Mouse (Mus musculus): ENCODE measurements around the gene Nr2f2. TPM values are rescaled to one million over a fixed set of nuclear protein-coding genes. Genes with fewer than 3 reads are reported as not detected.

Nr2f2 gene
- total RNA-seq, 2 experiments from 2014 or later, result not detected

GRCm38 (mm10) chr7:70336571-70337240 is 29.8 kb downstream of the Nr2f2 start:
- no peak for ATAC-seq (replicated peaks; ENCODE audit: low FRiP score, low TSS enrichment, poor library complexity, severe bottlenecking)

- no peak for ATAC-seq (replicated peaks; ENCODE audit: low FRiP score, low TSS enrichment, poor library complexity, severe bottlenecking)
Observed at GRCm38 (mm10) chr7:70336126-70336525, 30.4 kb downstream of the Nr2f2 start.

- ATAC-seq (replicated peaks; ENCODE audit: low FRiP score, low TSS enrichment, poor library complexity, severe bottlenecking), result no peak
Observed at GRCm38 (mm10) chr7:70335411-70335810, 31.1 kb downstream of the Nr2f2 start.

- peak; percentile 70 for ATAC-seq (replicated peaks; ENCODE audit: low FRiP score, low TSS enrichment, poor library complexity, severe bottlenecking)
Observed at GRCm38 (mm10) chr7:70334836-70335235, 31.7 kb downstream of the Nr2f2 start.

DNA sequence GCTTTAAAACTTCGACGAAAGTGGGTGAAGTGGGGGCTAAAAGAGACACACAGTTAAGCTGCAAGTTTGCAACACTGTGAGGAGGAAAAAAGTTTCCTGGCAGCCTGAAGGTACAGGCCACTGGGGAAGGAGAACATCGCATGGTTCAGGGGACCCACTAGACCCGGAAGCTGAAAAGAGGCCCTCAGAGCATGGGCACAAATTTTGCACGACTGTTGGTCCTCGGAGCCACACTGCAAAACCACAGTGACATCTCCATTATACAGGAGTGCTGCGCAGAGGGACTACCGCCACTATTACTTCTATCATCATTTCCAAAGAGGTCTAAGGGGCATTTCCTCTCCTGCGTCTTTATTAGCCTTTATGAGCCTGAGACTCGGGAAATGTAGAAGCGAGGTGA is 32.7 kb downstream of the Nr2f2 start:
- no peak for ATAC-seq (replicated peaks; ENCODE audit: low FRiP score, low TSS enrichment, poor library complexity, severe bottlenecking)

- ATAC-seq (replicated peaks; ENCODE audit: low FRiP score, low TSS enrichment, poor library complexity, severe bottlenecking), result no peak
Observed at GRCm38 (mm10) chr7:70332926-70333664, 33.4 kb downstream of the Nr2f2 start.

DNA sequence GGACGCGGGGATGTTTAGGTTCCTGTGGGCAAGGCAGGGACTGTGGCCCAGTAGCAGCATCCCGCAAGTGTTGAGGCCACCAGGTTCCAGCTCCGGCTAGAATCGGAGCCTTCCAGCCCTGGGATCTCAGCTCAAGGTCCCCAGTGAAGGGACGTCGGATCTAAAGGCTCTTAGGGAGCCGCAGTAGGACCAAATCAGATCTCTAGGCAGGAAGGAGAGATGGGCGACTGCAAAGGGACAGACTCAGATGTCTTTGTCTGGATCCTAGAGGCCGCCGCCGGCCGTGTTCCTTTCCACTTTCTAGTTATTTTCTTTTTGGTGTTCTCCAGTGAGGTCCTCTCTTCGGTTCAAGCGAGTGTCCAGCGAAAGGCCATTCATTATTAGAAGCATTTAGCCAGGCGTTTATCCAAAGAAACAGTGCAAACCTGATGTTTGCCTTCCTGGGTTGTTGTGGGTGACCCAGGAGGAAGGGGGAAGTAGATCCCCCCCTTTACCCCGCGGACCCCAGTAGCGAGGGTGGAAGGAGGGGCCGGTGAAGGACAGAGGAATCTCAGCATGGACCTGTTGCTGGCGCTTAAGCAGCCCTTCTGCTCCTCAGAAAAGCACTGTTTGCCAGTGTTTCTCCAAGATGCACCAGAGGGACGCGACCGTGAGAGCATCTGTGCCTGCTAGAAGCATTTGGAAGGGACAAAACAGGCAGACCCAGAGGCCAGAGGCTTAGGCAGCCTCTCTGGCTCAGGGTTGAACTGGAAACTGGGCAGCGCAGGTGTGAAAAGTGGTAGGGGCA is 34.3 kb downstream of the Nr2f2 start:
- ATAC-seq (replicated peaks; ENCODE audit: low FRiP score, low TSS enrichment, poor library complexity, severe bottlenecking), result no peak

DNA sequence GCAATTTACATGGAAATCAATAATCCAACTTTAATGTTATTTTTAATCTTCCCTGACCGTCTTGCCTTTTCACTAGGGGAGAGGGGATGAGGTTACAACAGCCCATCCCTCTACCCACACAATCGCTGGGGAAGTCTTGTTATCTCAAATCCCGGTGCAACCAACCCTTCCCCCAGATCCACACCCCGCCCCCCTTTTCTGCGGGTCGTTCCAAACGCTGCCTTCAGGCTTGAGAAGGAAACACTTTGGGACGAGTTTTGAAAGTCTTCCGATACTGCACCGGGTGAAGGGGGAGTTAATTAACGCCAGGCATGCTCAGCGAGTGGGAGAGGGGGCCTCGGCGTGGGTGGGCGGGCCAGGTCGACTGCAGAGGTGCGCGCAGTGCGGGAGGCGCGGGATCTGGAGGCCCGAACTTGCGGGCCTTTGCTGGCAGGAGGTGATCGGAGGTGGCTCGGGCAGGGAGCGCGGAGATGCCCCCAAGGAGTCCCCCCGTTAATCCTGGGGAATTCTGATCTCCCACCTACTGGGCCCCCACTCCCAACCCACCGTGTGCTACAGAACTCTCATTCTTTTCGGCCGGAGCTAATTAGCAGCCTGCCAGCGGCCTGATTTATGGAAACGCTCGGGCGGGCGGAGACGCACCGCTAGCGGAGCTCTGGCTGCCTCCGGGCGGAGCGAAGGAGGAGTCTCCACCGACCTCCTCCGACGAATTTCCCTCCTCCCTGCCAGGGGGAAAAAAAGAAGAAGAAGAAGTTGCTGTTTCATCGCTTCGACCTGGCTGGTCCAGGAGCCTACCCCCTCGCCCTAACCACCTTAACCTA is 35.1 kb downstream of the Nr2f2 start:
- ATAC-seq (replicated peaks; ENCODE audit: low FRiP score, low TSS enrichment, poor library complexity, severe bottlenecking), result no peak; the same call in 1 of the 2 replicates

- ATAC-seq (replicated peaks; ENCODE audit: low FRiP score, low TSS enrichment, poor library complexity, severe bottlenecking), result no peak
Observed at GRCm38 (mm10) chr7:70330761-70331242, 35.7 kb downstream of the Nr2f2 start.

GRCm38 (mm10) chr7:70330207-70330562 is 36.4 kb downstream of the Nr2f2 start:
- ATAC-seq (replicated peaks; ENCODE audit: low FRiP score, low TSS enrichment, poor library complexity, severe bottlenecking), result no peak

DNA sequence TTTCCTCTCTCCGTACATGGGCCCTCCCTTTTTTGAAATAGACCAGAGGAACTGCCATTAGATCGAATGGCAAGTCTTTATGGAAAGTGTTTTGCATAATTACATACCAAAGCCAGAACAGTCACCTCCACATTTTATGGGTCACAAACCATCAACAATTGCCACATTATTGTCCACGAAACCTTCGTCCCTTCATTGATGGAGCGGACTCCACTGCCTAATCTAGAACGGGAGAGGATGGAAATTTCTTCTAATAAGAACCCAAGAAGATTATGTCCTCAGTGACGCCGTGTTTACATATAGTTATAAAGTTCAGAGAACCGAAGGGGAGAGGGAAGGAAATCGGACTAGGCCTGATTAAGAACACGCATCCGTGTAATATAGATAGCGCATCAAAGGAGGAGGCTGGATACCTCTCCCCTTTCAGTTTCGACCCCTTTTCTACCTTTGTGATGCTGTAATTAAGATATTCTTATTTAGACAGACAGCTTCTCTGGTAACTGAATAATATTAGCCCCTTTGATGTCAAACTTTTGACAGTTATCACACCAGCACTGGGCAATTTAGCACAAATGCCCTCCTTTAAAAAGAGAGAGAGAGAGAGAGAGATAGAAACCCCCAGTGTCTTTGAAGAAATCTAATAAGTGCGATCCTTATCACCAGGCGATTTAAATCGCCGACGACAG is 36.9 kb downstream of the Nr2f2 start:
- ATAC-seq (replicated peaks; ENCODE audit: low FRiP score, low TSS enrichment, poor library complexity, severe bottlenecking), result no peak

DNA sequence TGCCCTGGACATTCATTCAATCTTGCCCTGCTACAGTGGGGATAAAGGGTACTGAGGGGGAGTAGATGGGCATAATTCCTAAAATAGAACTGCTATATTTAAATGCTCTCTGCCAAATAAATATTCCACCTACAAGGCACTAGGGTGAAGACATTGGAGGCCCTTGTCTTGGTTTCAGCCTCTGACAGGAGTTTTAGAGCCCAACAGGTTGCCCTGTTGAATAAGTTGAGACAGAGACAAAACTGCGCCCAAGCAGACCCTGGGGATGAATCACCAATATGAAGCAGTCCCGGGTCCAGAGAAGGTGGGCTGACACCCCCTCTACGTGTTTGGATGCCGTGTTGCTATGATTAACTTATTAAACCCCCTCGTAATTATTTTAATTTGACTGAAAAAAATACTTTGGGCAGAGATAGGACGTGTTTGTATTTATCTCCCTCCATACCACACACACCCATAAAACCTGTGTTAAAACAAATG is 37.5 kb downstream of the Nr2f2 start:
- ATAC-seq (replicated peaks; ENCODE audit: low FRiP score, low TSS enrichment, poor library complexity, severe bottlenecking), result no peak

- no peak for ATAC-seq (replicated peaks; ENCODE audit: low FRiP score, low TSS enrichment, poor library complexity, severe bottlenecking)
Observed at GRCm38 (mm10) chr7:70328206-70329036, 38.1 kb downstream of the Nr2f2 start.

DNA sequence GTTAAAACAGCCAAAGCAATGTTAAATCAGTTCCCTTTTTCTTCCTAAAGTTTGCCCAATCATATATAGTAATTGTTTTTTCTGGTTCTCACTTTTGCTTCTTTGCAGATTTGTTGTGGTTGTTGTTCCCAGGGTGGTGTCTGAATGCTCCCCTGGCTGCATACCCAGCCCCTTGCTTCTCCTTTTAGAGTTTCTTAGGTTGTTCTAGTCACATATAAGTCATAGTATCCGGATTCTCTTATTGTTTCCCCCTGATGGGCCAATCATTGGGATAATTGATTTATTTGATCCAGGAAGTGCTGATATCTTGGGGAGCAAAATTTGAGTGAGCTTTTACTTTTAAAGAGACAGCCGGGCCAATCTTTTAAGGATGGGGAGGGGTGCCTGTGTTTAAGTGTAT is 39.3 kb downstream of the Nr2f2 start:
- no peak for ATAC-seq (replicated peaks; ENCODE audit: low FRiP score, low TSS enrichment, poor library complexity, severe bottlenecking)

- ATAC-seq (replicated peaks; ENCODE audit: low FRiP score, low TSS enrichment, poor library complexity, severe bottlenecking), result no peak
Observed at GRCm38 (mm10) chr7:70326176-70327035, 40.1 kb downstream of the Nr2f2 start.

DNA sequence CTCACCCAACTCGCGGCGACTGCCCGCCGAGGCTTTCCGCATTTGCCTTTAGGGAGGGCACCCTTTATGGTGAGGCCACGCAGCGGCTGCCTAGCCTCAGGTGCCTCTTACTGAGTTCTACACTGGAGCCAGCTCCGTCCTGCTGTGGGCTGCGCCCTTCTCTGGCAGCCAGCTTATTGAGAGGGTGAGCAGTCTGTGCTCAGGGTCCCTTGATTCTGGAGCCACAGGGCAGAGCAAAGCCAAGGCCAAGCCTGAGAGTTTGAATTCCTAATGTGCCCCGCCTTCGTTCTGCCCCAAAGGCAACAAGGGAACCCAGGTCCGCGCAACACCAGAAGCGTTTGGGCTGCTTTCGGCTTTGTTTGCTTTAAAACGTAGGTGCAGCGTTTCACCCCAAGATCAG is 41.2 kb downstream of the Nr2f2 start:
- no peak for ATAC-seq (replicated peaks; ENCODE audit: low FRiP score, low TSS enrichment, poor library complexity, severe bottlenecking)

- no peak for ATAC-seq (replicated peaks; ENCODE audit: low FRiP score, low TSS enrichment, poor library complexity, severe bottlenecking)
Observed at GRCm38 (mm10) chr7:70324541-70324940, 42.0 kb downstream of the Nr2f2 start.

All from megakaryocyte-erythroid progenitor cell, adult 5-6 weeks (primary cell).